Mouse (Mus musculus): ENCODE measurements around the gene Slc27a1.

The Slc27a1 gene

DNA sequence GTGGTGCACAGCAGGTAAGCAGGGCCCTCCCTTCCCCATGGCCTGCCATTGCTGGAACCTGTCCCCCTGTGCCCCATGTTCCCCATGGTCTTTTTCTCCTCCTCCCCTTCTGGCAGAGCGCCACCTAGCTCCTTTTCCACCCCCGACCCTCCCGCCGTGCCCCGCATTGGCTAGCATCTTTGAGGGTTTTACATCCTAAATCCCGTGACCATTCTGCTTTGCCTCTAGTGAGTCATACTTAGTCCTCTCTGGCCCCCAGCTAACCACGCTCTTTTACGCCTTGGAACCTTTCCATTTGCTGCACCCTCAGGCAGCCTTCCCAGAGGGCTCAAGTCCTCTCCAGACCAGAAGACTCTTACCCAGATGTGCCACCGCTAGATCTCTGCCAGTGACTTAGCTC is 11.5 kb downstream of the Slc27a1 start:
- no peak for DNase-seq (ENCODE audit: low read depth, low spot score)

DNA sequence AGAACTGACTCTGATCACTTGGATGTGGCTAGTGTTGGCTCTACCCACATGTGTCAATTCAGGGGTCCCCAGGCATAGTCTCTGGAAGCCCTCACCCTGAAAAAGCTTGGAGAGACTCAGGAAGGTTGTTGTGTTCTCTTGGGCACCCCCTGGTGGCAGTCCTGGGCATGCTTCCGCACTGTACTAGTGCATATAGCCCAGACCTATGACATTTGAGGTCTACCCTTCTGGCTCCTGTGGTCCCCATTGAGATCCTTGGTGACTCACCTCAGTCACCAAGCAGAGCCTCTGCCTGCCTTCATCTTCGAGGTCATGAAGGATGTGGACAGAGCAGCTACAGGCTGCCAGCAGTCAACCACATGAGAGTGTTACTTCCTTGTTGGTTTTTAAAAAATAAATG is 18.2 kb downstream of the Slc27a1 start:
- DNase-seq (ENCODE audit: low read depth, low spot score), result no peak

DNA sequence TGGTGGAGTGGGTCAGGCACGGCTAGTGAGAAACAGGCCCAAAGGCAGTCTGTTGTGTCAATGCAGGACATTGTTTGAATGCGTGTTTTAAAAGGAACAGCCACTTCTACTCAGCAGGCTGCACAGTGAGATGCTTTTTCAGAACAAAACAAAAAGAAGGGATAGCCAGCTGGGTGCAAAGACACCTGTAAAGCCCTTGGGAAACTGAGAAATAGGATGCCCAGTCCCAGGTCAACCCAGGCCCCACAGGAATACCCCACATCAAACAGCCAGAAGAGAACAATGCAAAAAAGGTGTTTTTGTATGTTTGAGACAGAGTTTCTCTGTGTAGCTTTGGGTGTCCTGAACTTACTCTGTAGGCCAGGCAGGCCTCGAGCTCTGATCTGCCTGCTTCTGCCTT is 20.1 kb downstream of the Slc27a1 start:
- no peak for DNase-seq (ENCODE audit: low read depth, low spot score)

DNA sequence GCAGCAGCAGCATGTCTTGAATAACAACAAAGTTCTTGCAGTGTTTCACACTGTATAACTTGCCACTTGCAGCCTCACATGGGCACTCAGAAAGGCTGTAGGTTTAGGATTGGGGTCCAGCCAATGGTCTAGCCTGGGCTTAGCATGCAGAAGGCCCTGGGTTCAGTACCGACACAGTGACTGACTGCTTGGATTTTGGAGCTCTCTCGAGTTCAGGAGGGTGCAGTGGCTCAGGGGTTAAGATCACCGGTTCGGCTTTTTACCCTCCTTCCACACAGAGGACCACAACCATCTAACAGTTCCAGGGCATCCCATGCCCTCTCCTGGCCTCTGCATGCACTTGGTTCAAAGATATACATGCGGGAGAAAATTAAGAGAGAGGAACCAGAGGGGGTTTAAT is 22.3 kb downstream of the Slc27a1 start:
- no peak for DNase-seq (ENCODE audit: low read depth, low spot score)

DNA sequence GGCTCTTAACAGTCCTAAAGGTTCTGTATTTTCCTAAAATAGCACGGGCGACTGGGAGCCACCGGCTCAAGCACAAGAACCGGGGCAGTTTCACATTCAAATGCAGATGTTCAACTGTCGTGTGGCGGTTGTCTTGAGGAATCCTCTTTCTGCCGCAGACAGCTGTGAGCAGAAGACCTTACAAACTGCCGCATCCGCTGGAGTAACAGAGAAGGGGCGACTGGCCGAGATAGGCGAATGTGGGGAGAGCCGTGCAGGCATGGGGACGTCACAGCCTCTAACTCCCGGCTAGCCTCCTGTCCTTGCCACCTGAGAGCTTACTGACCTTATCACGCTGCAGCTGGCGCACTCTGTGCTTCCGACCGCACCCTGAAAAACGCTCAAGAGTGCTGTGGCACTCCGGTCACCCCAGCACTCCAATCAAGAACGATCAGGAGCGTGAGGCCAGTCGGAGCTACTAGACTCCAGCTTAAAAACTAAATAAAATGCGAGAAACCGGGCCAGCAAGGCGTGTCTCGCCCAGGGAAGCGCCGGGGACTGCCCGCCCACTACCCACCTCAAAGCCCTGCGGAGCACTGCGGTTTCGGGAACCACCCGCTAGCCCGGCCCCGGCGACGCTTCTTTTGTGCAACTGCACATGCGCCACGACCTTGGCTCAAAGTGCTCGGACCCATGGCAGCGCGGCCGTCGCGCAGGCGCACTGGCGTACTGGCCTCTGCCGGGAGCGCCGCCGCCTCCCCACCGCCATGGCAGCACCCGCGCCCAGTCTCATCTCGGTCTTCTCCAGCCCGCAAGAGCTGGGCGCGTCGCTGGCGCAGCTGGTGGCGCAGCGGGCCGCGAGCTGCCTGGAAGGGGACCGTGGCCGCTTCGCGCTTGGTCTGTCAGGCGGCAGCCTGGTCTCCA is 23.0 kb downstream of the Slc27a1 start, which contains the start of gene Pgls:
Pgls (plus strand) TSS at position 706 of the 903 bp plus-strand sequence.
- DNase-seq (ENCODE audit: low read depth, low spot score), result peak; percentile 91

DNA sequence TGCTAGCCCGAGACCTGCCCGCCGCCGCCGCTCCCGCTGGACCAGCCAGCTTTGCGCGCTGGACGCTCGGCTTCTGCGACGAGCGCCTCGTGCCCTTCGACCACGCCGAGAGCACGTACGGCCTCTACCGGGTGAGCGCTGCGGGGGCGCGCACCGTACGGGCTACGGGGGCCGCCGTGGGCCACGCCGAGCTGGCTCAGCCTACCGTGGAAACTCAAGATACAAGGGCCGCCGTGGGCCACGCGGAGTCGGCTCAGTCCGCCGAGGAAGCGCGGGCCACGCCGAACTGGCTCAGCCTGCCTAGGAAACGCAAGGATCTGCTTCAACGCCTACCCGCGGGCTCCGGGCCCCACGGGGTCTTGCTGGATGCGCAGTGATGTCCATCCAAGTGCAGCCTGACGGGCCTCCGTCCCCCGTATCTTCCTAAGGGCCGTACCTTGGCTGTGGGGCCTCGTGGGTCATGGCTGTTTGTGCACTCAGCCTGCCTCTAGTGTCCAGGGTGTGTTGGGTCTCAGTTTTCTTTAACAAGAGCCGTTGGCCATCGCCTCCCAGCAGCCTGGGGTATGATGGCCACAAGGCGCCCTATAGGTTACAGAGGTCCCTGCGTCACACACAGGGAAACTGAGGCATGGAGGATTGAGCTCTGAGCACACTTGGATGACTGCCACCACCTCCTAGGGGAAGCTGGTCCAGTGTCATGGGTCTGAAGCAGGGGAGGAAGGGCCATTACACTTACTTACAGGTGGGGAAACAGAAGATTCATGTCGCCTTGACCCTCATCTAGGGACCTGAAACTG is 23.9 kb downstream of the Slc27a1 start:
- DNase-seq (ENCODE audit: low read depth, low spot score), result no peak

DNA sequence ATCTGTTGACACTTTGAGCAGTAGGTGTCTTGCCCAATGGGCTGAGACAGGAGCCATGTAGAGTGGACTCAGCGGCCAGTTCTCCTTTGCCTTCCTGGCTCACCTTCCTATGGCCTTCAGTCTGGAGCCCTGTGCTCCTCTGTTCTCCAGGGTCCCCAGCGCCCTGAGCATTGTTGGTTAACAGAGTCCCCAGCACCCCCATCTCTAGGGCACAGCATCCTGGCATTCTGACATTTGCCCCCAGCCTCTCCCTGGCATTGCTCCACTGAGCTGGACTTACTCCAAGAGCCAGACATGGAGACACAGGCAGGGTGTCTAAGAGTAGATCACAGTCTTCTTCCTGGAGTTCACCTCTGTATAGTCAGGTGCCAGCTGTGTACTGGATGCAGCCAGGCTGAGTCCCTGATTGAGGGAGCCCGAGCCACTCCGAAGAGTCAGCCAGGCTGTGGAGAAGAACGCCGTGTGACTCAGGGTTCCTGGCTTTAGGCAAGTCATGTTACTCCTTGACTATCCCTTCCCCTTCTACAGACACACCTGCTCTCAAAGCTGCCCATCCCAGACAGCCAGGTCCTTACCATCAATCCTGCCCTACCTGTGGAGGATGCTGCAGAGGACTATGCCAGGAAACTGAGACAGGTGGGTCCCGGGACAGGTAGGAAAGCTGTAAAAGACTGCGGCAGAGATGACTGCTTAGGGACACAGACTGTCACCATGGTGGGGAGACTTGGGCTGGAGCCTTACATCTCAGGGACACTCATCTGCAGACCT is 25.1 kb downstream of the Slc27a1 start:
- no peak for DNase-seq (ENCODE audit: low read depth, low spot score)

DNA sequence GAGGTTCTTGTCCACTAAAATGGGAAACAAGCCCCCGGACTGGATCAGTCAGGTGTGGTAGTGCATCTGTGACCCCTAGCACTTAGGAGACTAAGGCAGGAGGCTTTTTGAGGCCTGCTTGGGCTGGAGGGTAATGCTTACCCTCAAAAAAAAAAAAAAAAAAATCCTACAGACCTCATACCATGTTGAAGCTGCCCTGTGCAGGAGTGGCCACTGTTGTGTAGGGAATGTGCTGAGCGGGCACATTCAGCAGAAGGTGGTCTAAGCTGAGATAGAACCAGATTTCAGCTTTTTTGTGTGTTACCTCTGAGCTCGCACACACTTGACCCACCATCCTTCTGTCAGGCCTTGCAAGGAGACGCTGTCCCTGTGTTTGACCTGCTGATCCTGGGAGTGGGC is 25.6 kb downstream of the Slc27a1 start:
- no peak for DNase-seq (ENCODE audit: low read depth, low spot score)

DNA sequence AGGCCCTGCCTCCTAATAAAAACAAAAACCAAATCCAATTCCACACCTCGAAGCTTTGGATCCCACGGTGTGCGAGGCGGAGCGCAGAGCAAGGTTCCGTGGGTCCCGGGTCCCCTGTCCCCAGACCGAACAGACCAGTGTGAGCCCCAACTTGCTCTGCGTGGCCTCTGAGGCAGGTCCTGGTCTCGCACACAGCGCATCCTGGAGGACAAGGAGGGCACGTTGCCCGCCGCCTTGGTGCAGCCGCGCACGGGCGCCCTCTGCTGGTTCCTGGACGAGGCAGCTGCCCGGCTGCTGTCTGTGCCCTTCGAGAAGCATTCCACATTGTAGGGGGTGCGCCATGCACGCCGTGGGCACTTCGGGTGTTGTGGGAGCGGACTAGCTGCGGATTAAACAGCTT is 27.2 kb downstream of the Slc27a1 start:
- DNase-seq (ENCODE audit: low read depth, low spot score), result peak; percentile 79

DNA sequence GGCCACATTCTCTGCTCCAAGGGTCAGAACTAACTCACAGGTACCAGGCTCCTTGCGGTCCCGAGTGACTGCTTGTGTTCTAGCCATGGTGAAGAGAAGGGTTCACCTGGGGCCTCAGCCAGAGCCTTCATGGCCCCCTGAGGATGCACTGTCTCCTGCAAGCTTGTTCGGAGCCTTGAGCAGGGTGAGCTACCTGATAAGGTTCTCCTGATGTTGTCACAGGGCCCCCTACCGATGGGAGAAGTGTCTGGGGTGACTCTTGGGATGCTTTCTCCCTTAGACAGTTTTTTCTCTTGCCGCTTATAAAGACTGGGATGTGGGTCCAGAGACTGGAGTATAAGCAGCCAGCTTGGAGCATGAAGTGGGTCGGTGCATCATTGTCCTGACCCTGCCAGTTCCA is 27.7 kb downstream of the Slc27a1 start:
- no peak for DNase-seq (ENCODE audit: low read depth, low spot score)

DNA sequence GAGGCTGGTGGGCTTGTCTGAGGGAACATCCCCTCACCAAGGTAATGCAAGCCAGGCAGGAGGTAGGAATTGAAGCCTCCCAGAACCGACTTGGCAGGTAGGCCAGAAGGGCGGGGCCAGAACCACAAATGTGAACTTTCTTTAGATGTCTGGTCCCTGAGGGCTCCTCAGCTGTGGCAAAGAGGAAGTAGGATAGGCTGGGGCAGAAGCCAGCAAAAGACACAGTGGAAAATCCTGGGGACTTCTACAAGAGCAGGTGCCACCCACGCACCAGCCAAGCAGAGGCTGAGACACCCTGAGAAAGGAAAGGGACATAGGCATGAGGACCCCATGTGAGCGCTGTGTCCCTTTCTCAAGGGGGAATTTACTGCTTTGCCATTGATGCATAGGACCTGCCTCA is 28.1 kb downstream of the Slc27a1 start:
- no peak for DNase-seq (ENCODE audit: low read depth, low spot score)

DNA sequence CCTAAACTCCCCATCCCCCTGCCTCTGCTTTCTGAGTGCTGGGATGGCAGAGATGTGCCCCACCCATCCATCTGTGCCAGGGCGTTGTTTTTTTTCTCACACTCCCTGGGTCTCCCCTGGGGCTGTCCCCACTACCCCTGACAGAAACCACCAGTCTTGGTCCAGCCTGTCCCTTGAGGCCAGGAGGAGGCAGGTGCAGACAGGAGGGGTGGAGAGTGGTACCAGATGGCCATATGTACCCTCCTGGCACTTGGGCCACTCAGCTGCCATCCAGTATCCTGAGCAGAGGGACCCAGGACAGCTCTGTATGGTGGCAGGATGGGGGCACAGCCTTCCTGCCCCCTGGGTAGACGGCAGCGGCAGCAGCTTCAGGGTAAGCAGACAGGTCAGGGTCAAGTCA is 28.8 kb downstream of the Slc27a1 start, which contains the start of gene Fam129c:
Fam129c (plus strand) TSS at position 198 of the 400 bp plus-strand sequence.
- no peak for DNase-seq (ENCODE audit: low read depth, low spot score)

DNA sequence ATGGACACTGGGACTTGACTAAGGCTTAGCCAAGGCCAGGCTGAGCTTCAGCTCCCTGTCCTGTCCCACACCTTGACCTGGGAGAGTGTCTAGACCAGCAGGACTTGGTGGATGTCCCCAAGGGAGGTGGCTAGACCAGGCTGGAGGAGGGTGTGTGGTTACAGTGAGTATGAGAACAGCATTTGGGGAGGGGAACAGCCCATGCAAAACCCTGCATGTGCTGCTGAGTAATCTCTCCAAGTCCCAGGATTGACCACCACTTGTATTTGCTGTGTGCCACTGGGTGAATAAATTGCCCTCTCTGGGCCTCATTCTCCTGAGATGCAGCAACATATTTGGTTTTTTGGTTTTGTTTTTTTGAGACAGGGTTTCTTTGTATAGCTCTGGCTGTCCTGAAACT is 29.7 kb downstream of the Slc27a1 start:
- no peak for DNase-seq (ENCODE audit: low read depth, low spot score)

DNA sequence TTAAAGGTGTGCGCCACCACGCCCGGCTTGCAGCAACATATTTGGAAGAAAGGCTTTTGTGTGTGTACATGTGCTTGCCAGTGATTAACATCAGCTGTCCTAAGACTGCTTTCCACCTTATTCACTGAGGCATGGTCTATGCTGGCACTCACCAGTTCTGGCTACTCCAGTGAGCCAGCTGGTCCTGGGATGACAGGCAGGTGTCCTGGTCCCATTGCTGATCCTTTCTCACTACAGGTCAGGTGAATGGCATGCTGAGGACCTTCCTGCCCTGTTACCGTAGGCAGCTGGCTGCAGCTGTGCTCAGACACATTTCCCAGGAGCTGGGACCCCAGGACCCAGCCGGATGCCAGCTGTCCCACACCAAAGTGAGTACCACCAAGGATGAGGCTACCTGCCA is 30.2 kb downstream of the Slc27a1 start:
- no peak for DNase-seq (ENCODE audit: low read depth, low spot score)

DNA sequence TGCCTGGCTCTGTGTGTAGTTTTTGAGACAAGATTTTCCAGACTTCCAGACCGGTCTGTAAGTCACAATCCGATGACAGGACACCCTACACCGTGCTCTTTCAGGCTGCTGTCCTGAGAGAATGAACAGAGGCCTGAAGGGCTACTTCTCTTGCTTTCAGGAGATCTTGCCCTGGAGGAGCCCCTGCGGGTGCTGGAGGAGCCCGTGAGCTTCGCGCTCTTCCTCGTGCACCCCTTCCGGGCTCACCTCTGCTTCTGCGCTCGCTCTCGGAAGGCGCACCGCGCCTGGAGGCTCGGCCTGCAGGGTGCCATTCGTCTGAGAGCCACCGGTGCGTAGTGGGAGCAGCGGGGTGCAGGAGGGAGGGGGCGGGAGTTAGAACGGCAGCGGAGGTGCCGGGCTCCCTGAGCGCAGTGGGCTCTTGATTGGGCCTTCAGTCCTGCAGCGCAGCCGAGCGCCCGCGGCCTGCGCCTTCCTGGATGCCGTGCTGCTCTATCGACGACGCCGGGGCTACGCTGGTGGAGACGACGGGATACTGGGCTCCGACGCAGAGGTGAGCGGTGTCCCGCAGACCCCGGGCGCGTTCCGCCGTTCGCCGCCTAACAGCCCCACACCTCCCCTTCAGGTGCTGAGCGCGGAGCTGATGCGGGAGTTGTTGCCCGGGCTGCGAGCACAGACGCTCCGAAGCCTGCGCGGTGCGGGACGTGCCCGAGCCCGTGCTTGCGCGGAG is 33.4 kb downstream of the Slc27a1 start:
- DNase-seq (ENCODE audit: low read depth, low spot score), result no peak

DNA sequence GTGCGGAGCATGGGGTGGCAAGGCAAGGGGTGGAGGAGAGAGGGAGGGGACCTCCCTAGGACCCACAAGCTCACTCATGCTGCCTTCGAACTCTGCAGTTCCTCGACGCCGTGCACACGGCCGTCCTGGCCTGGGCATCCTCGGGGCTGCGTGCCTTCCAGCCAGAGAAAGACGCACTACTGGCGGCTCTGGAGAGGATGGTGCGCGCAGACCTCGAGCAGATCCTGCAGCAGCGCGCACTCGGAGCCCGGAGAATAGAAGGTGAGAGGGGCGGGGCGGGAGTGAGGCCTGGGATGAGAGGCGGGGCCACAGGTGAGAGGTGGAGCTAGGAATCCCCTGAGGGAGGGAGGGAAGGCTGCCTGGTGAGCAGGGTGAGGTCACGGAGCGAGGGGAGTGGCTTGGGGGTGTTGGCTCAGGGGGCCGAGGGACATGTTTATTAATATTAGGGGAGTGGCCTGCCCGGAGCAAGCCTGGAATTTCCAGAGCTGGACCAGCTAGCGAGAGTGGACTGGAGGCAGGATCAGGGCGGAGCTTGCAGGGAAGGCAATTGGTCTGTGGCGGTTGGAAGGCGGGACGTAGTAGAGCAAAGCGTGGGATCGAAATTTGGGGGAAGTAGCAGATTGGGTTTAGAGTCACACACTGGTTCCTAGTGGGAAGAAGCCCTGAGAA is 34.1 kb downstream of the Slc27a1 start:
- DNase-seq (ENCODE audit: low read depth, low spot score), result peak; percentile 60

DNA sequence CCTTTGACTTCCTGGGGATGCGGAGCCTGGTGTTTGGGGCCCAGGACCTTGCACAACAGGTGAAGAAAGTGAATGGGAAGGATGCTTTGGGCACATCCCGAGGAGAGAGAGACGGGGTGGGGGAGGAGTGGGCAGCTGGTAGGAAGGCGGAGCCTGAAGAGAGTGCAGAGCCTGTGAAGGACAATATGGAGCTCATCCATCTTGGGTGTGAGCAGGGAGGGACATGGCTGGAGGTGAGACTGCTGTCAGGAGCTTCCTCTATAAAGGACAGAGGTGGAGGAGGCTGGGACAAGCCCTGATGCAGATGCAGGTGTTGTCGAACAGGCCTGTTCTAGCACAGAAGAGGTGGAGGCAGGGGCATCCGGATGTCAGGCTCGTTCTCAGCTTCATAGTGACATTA is 35.3 kb downstream of the Slc27a1 start:
- DNase-seq (ENCODE audit: low read depth, low spot score), result no peak

DNA sequence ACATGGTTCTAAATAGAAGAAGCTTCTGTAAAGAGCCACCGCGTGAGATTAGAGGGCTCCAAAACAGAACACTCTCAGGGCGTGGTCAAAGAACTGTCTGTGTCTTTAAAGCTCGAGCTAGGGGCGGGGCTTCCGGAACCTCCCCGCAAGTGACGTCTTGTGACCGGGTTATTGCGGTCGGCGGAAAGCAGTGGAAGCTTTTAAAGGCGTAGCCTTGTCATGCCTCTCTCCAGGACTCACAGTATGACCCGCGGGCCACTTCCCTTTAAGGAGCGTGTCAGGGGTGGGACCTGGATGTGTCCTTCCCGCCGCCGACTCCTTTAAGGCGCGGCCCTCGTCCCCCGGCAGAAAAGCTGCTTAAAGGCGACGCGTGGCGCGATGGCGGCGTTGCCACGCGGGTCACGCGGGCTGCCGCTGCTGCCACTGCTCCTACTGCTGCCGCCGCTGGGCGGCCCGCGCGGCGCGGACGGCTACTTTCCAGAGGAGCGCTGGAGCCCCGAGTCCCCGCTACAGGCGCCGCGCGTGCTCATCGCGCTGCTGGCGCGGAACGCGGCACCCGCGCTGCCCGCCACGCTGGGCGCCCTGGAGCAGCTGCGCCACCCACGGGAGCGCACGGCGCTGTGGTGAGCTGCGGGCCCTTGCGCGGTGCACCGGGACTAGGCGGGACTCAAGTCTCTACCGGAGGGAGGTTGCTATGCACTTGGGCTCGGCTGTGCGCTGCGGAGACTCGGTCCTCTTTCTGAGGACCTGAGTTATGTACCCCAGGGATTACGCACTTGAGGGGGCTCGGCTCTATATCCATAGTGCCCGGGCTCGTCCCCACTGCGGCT is 42.4 kb downstream of the Slc27a1 start, which contains the start of gene Colgalt1:
Colgalt1 (plus strand) TSS at position 177 of the 830 bp plus-strand sequence.
- peak; percentile 98 for DNase-seq (ENCODE audit: low read depth, low spot score)

DNA sequence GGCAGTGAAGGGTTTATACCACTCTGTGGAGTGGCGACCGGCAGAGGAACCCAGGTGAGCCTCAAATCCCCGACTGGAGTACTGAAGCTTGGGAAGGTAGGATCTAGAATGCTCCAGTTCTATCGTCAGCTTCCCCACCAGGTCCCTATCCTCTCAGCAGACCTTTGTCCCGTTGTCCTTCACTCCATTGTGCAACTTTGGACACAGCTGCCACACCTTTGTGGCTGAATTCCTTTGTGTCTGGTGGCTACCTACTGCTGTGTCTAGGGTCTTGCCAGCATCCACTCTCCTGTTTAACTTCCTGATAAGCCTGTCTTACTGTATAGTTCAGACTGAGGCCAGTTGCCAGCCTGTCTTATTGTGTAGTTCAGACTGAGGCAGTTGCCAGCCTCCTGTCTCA is 43.5 kb downstream of the Slc27a1 start:
- no peak for DNase-seq (ENCODE audit: low read depth, low spot score)

DNA sequence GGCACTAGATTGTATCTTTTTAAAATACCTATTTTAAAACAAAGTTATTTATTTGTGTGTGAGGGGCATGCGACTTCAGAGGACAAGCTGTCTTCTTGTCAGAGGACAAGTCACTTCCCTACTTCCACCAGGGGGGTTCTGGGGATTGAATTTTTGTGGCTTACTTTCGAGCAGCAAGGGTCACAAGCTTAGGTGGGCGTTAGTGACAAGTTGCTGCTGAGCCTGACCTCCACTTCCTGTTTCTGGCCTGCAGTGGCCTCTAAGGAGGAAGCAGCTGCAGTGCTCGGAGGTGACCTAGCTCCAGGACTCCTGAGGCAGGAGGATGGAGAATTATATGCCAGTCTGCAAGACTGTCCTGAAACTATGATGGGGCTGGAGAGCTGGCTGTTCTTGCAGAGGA is 44.7 kb downstream of the Slc27a1 start:
- DNase-seq (ENCODE audit: low read depth, low spot score), result no peak

Data from retina, postnatal 7 days (tissue).